Mouse (Mus musculus): ENCODE measurements around the gene Zic4.

Zic4 gene

DNA sequence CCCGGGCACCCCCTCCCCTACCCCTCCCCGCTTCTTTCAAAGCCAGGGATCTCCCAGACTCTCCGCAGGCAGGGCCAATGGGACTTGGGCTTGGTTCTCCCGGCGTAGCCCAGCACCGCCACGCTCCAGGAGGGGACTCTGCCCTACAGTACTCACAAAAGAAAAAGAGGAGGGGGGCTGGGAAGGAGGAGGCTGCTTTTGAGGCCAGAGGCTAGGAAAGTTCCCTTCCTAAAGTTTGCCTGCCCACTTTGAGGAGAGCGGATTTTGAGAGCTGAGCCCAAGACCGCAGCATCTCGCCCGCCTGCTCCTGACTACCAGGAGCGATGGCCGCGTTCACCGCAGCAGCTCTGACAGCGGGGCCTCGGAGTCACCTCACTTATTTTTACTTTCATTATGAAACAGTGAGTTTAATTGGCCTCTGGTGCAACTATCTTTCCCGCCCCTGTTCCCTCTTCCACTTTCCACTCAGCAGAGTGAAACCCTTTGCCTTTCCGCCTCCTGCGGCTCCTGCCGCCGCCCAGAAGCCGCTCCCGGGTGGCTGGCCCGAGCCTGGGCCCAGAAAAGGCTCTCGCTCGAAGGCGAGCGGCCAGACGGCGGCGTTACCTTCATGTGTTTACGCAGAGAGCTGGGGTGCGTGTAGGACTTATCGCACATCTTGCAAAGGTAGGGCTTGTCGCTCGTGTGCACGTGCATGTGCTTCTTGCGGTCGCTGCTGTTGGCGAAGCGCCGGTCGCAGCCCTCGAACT is at the start of gene Zic4:
TSS of gene Zic4 (plus strand) at position 558 of the 746 bp plus-strand sequence.
- no peak for DNase-seq (ENCODE audit: low read depth)

GRCm38 (mm10) chr9:91347591-91347990 is 14.6 kb upstream of the Zic4 start:
- no peak for DNase-seq (ENCODE audit: low read depth)

- no peak for DNase-seq (ENCODE audit: low read depth)
These were observed 13.5 kb upstream of the Zic4 start for GRCm38 (mm10) chr9:91348746-91349145.

GRCm38 (mm10) chr9:91350211-91350791 is 11.9 kb upstream of the Zic4 start:
- no peak for DNase-seq (ENCODE audit: low read depth)

GRCm38 (mm10) chr9:91350861-91351291 is 11.3 kb upstream of the Zic4 start:
- no peak for DNase-seq (ENCODE audit: low read depth)

DNA sequence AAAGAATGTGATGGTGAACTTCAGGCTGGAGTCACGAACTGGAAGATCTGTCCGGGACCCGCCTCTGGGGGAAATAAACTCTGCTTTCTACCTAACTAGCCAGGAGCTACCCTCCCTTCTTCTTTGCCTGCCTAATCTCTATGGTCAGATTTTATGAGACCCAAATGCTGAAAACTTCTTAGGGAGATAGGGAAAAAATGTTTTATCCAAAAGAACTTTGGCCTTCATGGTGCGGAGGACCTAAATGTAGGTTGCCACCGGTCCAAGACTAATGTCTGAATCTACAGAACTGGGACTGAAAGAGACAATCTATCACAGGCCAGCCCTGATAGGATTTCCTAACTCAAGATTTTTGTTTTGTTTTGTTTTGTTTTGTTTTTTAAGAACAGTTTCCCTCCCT is 10.9 kb upstream of the Zic4 start:
- no peak for DNase-seq (ENCODE audit: low read depth)

- DNase-seq (ENCODE audit: low read depth): no peak
These were observed 10.2 kb upstream of the Zic4 start for GRCm38 (mm10) chr9:91351961-91352411.

DNA sequence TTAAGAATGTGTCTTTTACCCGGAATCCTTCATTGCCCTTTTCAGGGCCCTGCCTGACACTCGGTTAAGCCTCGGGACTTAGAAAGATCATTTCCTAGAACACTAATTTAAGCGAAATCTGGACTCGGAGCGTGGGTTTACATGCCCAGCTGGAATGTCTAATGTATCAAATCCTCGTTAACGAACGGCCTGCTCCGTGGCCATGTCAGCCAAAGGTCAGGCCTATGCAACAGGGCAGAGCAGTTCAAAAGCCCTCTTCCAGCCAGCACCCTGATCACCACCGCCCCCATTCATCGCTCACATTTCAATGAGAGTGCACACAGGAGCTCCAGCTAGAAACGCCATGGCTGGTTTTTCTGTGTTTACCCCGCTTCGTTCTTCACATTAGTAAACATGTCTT is 9.4 kb upstream of the Zic4 start:
- DNase-seq (ENCODE audit: low read depth): no peak

DNA sequence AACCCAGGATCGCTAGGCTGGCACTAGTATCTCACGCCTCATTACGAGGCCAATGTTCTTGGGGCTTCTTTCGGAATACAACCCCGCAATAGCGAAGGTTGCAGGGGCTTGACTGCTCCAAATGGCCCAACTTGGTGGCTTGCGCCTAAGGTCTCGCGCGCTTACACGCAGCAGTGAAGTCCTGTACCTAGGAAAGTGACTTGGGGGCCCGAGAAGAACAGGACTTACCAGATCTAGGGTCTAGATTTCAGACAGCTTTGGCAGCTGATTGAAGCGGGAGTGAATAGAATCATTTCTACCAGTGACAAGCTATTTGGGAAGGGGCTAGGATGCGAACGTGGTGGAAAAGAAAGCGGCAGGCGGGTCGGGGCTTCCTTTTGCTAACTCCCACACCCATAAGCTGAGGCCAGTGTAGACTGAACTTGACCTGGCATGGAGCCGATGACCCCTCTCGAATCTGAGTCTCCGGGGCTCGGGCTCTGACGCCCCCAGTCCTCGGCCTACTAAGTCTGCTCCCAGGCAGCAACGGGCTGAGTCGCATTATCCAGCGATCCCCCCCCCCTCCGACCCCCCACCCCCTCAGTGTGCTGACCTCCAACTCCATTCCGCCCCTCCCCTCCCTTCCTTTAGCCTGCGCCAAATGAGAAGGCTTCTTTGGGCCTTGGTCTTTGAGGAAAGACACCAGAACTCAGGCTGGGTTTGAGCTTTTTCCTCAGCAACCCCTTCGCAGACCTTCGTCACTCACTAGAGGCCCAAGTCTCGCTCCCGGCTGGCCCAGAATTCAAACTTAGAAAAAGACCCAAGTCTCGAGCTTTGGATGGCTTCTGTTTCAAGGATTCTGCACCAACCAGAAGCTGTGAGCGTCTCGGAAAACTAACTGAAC is 8.4 kb upstream of the Zic4 start:
- DNase-seq (ENCODE audit: low read depth): no peak

DNA sequence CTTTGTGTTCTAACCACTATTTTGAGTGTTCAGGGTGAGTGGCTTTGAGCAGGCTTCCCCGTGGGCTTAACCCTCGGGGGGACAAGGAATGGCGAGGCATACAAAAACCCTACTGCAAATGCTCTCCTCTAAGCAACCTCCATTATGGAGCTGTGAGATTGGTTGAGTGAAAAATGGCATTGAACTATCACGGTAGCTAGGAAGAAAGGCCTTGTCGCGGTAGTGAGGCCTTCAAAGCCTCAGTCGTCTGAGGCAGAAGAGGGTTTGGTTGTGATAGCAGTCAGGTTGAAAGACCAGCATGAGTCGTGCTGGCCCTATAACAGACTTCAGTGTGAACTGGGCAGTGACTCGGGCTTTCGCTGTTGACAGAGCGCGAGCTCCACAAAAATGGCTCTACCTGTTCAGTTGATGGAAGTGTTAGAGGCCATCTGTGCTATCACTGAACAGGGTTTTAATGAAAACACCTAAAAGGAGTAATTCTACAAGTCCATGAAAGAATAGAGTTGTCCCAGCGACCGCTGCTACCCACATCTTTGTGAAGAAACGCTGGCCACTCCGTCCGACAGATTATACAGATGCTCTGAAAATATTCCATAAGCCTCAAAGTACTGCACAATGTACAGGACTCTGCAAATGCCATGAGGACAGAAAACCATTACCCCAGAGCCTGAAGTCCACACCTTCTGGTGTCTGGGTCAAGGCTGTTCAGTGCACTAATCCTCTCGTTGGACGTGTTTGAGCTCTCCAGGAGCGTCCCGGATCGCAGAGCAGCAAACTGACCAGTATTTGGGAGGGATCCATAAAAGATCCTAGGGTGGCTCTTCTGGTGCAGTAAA is 7.6 kb upstream of the Zic4 start:
- no peak for DNase-seq (ENCODE audit: low read depth)

DNA sequence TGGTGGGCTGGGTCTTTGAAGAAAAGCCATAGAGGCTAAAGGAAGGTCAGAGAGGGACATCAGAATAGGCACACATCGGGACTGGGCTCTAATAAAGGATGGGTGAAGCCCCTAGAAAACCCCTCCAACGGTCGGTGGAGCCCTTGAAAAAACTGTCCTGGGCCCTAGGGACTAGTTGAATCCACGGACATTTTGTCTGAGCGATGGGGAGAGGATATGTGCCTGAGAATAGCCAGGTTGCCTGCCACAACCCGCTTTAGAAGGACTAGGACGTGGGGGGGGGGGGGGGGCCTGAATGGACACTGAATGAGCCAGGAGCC is 7.0 kb upstream of the Zic4 start:
- no peak for DNase-seq (ENCODE audit: low read depth)

DNA sequence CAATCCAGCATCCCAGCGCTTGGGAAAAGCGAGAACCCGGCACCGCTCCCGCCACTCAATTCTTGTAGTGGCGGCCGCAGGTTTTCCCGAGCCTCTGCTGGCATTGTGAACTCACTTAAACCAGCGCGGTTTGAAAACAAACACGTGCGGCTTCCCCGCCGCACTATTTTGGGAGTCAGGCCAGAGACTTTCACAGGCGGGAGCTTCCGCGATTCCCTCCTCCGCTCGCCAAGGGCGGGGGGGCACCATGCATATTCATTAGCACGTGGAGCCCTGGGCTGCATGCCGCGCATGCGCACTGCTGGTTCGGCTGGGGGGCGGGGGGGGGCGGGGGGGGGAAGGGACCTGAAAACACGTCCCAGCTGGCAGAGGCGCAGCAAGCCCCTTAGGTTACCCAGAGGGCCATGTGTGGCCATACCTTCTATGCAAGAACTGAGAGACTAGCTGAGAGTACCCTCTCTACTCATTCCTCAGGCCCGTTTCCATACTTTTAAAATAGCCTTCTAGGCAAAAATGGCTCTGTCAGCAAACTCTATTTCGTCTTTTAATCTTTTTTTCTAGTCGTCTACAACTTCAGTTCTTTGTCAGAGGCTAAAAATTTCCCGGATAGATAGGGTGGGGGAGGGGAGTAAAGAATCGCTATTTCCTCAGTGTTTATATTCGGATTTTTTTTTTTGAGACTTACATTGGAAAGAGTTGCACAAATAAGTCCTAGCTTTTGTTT is 6.4 kb upstream of the Zic4 start:
- DNase-seq (ENCODE audit: low read depth): no peak

- no peak for DNase-seq (ENCODE audit: low read depth)
These were observed 5.9 kb upstream of the Zic4 start for GRCm38 (mm10) chr9:91356353-91356740.

DNA sequence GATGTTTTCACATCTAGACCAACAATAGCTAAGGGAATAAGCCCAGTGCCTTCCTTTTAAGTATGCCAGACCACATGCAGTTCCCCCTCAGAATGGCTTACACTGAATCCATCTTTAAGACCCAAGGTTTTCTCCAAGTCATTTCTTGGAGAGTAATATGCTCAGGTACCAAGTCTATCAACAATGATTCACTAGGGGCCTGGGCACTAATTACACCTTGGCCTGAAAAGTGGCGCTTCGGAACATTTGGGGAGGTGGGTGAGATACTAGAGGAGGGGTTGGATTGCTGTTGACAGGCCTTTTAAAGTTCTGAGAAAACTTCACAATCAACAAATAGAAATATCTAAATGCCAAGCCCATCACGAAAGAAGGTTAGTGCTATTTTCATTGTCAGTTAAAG is 4.9 kb upstream of the Zic4 start:
- DNase-seq (ENCODE audit: low read depth): no peak

- DNase-seq (ENCODE audit: low read depth): no peak
These were observed 3.1 kb upstream of the Zic4 start for GRCm38 (mm10) chr9:91358851-91359687.

GRCm38 (mm10) chr9:91360151-91361032 is 1.8 kb upstream of the Zic4 start:
- no peak for DNase-seq (ENCODE audit: low read depth)

GRCm38 (mm10) chr9:91361033-91361855 is 969 bp upstream of the Zic4 start:
- DNase-seq (ENCODE audit: low read depth): no peak

DNA sequence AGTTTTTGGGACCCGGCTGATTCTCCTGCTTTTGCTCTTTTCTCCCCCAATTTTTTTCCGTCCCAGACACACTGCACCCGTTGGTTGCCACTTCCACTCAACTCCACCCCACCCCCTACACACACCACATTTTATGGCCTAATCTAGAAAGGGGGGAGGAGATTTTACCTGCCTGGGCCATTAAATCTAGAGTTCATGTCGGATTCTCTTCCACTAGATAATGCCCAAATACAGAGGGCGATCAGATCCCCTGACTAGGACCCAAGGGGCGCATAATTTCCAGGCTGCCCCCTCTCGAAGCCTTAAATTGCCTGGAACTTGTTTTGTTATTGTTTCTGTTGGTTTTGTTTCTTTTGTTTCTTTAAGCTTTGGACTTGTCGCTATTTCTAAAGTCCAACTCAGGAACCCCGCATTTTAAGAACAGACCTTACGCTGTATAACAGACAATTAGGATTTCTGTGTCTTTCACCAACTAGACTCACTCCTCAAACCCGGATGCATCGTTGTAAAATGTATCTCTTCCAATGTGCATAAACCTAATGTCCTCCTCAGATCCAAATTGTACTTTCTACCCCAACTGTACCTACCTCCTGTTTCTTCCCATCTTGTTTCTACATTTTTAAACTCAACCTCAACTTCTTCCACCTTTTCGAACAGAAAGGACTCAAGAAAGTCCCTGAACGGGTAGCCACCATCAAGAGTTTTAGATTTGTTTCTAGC is 958 bp downstream of the Zic4 start:
- DNase-seq (ENCODE audit: low read depth): no peak
